Mouse (Mus musculus) liver, embryonic 14.5 days (tissue): ENCODE measurements at regions not wholly inside any gene's neighbourhood (a gene's known extent, or its start where the extent isn't known, plus 50 kb on each side); places are given as distances from the start of the nearest gene placed in this dataset.

Source experiments
- ATAC-seq: fragments of 200-750 bp; cut with Nextera tagmentation; 2 replicates; pipeline ENCODE4 v1.8.0; 2017; ENCODE audit warnings: moderate number of reproducible peaks, mild to moderate bottlenecking, moderate library complexity; ENCODE audit not compliant: insufficient read depth
- DNase-seq, 3 experiments: peaks; one replicate each; pipeline ENCODE4 v3.0.0-alpha.2; 2012 to 2013; ENCODE audit warnings: low read depth in 3 of 3, low spot score in 3 of 3
- H3K27ac ChIP-seq: fragments of 300-500 bp; sonication (generic); 2 replicates; pipeline ENCODE4 v1.5.1; 2014; ENCODE audit warnings: moderate library complexity, mild to moderate bottlenecking, control low read depth, inconsistent platforms
- H3K27me3 ChIP-seq: fragments of 300-500 bp; sonication (generic); 2 replicates; pipeline ENCODE4 v1.6.1; 2014; ENCODE audit warnings: mild to moderate bottlenecking, low read length, moderate library complexity; ENCODE audit not compliant: control insufficient read depth, insufficient read depth
- H3K36me3 ChIP-seq: fragments of 300-500 bp; sonication (generic); replicated peaks from 2 replicates; pipeline ENCODE4 v1.6.1; 2014; ENCODE audit warnings: low read depth; ENCODE audit not compliant: control insufficient read depth, insufficient read depth
- H3K4me1 ChIP-seq, 2 experiments: fragments of 200-500 bp in 1 of 2; fragments of 300-500 bp in 1 of 2; sonication (generic) in 1 of 2; replicated peaks; 2 replicates each; pipeline ENCODE4 v1.6.1; 2012 to 2014; ENCODE audit warnings: antibody characterized with exemption in 1 of 2, inconsistent platforms in 1 of 2, low read length in 1 of 2; ENCODE audit not compliant: control insufficient read depth in 2 of 2, insufficient read depth in 2 of 2
- H3K4me2 ChIP-seq: fragments of 300-500 bp; sonication (generic); 2 replicates; pipeline ENCODE4 v1.6.1; 2014; ENCODE audit warnings: low read depth, mild to moderate bottlenecking, control low read depth, moderate library complexity
- H3K4me3 ChIP-seq, 2 experiments: fragments of 200-500 bp in 1 of 2; fragments of 300-500 bp in 1 of 2; sonication (generic) in 1 of 2; 2 replicates each; pipeline ENCODE4 v1.5.1; 2012 to 2014; ENCODE audit warnings: low read depth in 2 of 2, low read length in 2 of 2, mild to moderate bottlenecking in 2 of 2, control low read depth in 1 of 2, inconsistent platforms in 1 of 2, moderate library complexity in 1 of 2; ENCODE audit not compliant: insufficient read depth in 1 of 2
- H3K9ac ChIP-seq: fragments of 300-500 bp; sonication (generic); replicated peaks from 2 replicates; pipeline ENCODE4 v1.6.1; 2014; ENCODE audit warnings: mild to moderate bottlenecking, control low read depth, moderate library complexity
- H3K9me3 ChIP-seq: fragments of 300-500 bp; sonication (generic); 2 replicates; pipeline ENCODE4 v1.6.1; 2016; ENCODE audit warnings: low read length, mixed read lengths; ENCODE audit not compliant: control insufficient read depth
- CTCF ChIP-seq: IDR thresholded peaks from 2 replicates; pipeline ENCODE4 v1.5.1; 2016; ENCODE audit warnings: antibody characterized with exemption, low read depth, control low read depth
- EP300 ChIP-seq: IDR thresholded peaks from 2 replicates; pipeline ENCODE4 v1.6.1; 2016; ENCODE audit warnings: antibody characterized with exemption, low read depth
- WGBS: fragments of 180-500 bp; shearing (Covaris S2); extraction: QIAGEN DNeasy Blood & Tissue Kit; methylation state at CpG from one replicate; pipeline ENCODE4 v1.1.7; 2014; ENCODE audit not compliant: insufficient replicate concordance; 5-methylcytosine and 5-hydroxymethylcytosine counted together

- Histone ChIP-seq H3K9me3 (no peaks in the 10 kb centered on the region), H3K27me3 (no peaks in the 10 kb centered on the region), H3K27ac (no peak overlapping the region), H3K9ac (no peak overlapping the region), H3K4me2 (peak overlapping the region; percentile 37), H3K4me1 (peaks cover 0 to 12% of the 10 kb centered on the region in 2 experiments; a peak in 1 of 4 replicates), H3K36me3 (no peaks in the 10 kb centered on the region), H3K4me3 (no peak overlapping the region)
- TF ChIP-seq CTCF, result no peak
- no peak for TF ChIP-seq EP300
- 37% methylated on average over 19 of the region's 19 CpGs for WGBS
- ATAC-seq (0 out of 2 replicates have a peak, but pooled peaks have one; percentile 16), DNase-seq (no peak)
These were observed 71.5 kb downstream of the Zfp281 start for GRCm38 (mm10) chr1:136696077-136696641.

- H3K9me3 ChIP-seq, result no peaks in the 10 kb centered on the region
- H3K36me3 ChIP-seq, result no peaks in the 10 kb centered on the region
- 54% methylated on average over 9 of the region's 9 CpGs for WGBS
- H3K4me1 ChIP-seq, result peaks cover 0 to 10% of the 10 kb centered on the region in 2 experiments; a peak in 1 of 4 replicates
- TF ChIP-seq CTCF (no peak), EP300 (no peak)
- no peak overlapping the region for H3K27ac ChIP-seq
- H3K9ac ChIP-seq, result no peak overlapping the region
- DNase-seq, result no peak
- peak; percentile 30; the same call in 1 of the 2 replicates for ATAC-seq
- H3K27me3 ChIP-seq, result no peaks in the 10 kb centered on the region
- H3K4me3 ChIP-seq, result no peak overlapping the region
- H3K4me2 ChIP-seq, result no peak overlapping the region
These were observed 73.9 kb downstream of the Zfp281 start for GRCm38 (mm10) chr1:136698454-136699152.

GRCm38 (mm10) chr1:136699153-136699524 is 74.4 kb downstream of the Zfp281 start:
- TF ChIP-seq CTCF, result no peak
- no peak for TF ChIP-seq EP300
- H3K9ac ChIP-seq, result no peak overlapping the region
- H3K4me2 ChIP-seq, result no peak overlapping the region
- WGBS, result 33% methylated on average over 7 of the region's 7 CpGs
- no peak overlapping the region for H3K4me3 ChIP-seq
- H3K4me1 ChIP-seq, result peaks cover 0 to 10% of the 10 kb centered on the region in 2 experiments; a peak in 1 of 4 replicates
- no peak for DNase-seq
- no peak for ATAC-seq
- no peak overlapping the region for H3K27ac ChIP-seq
- H3K9me3 ChIP-seq, result no peaks in the 10 kb centered on the region
- no peaks in the 10 kb centered on the region for H3K27me3 ChIP-seq
- no peaks in the 10 kb centered on the region for H3K36me3 ChIP-seq

- peaks cover 0 to 10% of the 10 kb centered on the region in 2 experiments; a peak in 1 of 4 replicates for H3K4me1 ChIP-seq
- ATAC-seq, result no peak
- no peak for DNase-seq
- no peak overlapping the region for H3K27ac ChIP-seq
- TF ChIP-seq CTCF, result no peak
- H3K36me3 ChIP-seq, result no peaks in the 10 kb centered on the region
- no peak overlapping the region for H3K4me3 ChIP-seq
- no peaks in the 10 kb centered on the region for H3K27me3 ChIP-seq
- WGBS, result 35% methylated on average over 8 of the region's 8 CpGs
- H3K9ac ChIP-seq, result no peak overlapping the region
- no peak overlapping the region for H3K4me2 ChIP-seq
- H3K9me3 ChIP-seq, result no peaks in the 10 kb centered on the region
These were observed 74.9 kb downstream of the Zfp281 start for GRCm38 (mm10) chr1:136699571-136699970.

- WGBS, result 71% methylated on average over 5 of the region's 5 CpGs
- H3K36me3 ChIP-seq, result no peaks in the 10 kb centered on the region
- TF ChIP-seq EP300 (no peak), CTCF (no peak)
- DNase-seq (no peak), ATAC-seq (no peak)
- H3K27me3 ChIP-seq, result no peaks in the 10 kb centered on the region
- H3K27ac ChIP-seq, result no peak overlapping the region
- no peak overlapping the region for H3K9ac ChIP-seq
- no peak overlapping the region for H3K4me3 ChIP-seq
- H3K4me1 ChIP-seq, result peaks cover 0 to 2% of the 10 kb centered on the region in 2 experiments; a peak in 1 of 4 replicates
- H3K9me3 ChIP-seq, result no peaks in the 10 kb centered on the region
- no peak overlapping the region for H3K4me2 ChIP-seq
These were observed 79.4 kb downstream of the Zfp281 start for GRCm38 (mm10) chr1:136704139-136704538.
